Mouse (Mus musculus): ENCODE measurements around the gene Olfr1111.
"Not testable (repeated sequence)": the region's sequence is repeated elsewhere in the genome, so short reads cannot be mapped to it uniquely, and the experiment has no call there.

Gene Olfr1111

GRCm38 (mm10) chr2:87152524-87152923 lies at the start of gene Olfr1111:
Olfr1111 (minus strand) TSS chr2:87152624.
- no peak for DNase-seq (ENCODE audit: inconsistent age in 2 of 2, low spot score in 1 of 2)

DNA sequence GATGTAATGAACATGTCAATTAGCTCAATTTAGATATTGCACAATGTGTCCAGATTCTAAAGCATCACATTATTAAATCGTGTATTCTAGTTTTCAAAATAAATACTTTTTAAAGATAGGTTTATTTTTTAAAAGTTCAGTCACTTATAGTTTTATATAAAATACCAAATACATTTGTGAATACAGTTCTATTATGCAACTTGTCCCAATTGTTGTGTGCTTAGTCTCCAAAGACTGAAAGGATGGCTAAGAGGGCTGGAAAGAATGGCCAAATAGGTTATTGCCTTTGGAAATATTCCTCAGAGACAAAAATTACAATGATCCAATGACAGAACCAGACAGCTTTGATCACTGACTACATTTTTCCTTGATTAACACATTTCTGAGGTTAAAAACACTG lies 35.1 kb upstream of the Olfr1111 start, which contains the start of gene Olfr1112:
Gene Olfr1112, plus strand, starts transcription at position 301 of the 400 bp plus-strand sequence.
- DNase-seq (ENCODE audit: inconsistent age in 2 of 2, low spot score in 1 of 2) = no peak

DNA sequence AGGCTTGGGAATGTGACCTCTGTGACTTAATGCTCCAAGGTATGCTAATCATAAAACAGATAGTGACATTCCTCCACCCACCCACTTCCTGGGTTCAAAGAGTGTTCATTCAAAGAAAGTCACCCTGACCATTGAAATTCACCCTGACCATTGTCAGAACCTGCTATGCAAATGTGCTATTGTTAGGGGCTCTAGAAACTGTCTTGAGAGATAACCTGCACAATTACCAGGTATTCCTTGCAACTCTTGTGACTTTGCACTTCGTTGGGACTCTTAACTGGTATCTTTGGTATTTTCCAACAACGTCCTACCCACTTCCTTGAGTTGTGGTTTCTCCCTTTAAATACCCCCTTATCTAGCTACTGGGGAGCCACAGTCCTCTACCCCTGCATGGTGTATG lies 15.3 kb upstream of the Olfr1111 start:
- DNase-seq (ENCODE audit: inconsistent age in 2 of 2, low spot score in 1 of 2) = not testable (repeated sequence)

GRCm38 (mm10) chr2:87140200-87140599 lies 12.2 kb downstream of the Olfr1111 start, which contains the start of gene Olfr1110:
Olfr1110 (minus strand) TSS chr2:87140300.
- no peak for DNase-seq (ENCODE audit: inconsistent age in 2 of 2, low spot score in 1 of 2)

DNA sequence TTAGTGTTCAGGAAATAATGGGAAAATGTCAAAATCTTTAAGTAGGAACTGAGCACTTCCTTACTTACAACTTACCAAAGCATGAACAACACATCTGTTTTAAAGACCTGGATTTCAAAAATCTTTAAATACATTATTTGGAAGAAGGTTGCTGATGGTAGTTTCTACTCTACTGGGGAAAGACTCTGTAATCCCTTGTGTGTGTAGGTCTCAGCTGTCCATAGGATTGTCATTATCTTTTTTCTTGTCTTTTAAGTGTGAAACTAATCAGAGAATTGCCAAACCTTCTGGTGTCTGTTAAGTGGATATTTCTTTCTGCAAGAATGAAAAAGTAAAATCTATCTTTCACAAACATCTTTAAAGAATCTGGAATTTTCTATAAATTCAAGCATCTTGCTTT lies 38.0 kb downstream of the Olfr1111 start, which contains the start of gene Olfr259:
Gene Olfr259, minus strand, starts transcription at position 101 of the 400 bp plus-strand sequence.
- no peak for DNase-seq (ENCODE audit: inconsistent age in 2 of 2, low spot score in 1 of 2)

Measured in adrenal gland, adult (tissue).